Mouse (Mus musculus): ENCODE measurements around the gene Rpp38. TPM values are rescaled to one million over a fixed set of nuclear protein-coding genes. Genes with fewer than 3 reads are reported as not detected.

Gene Rpp38
- 11.3 TPM for polyA plus RNA-seq (2012; fragmentation: generic; extraction: Trizol)

DNA sequence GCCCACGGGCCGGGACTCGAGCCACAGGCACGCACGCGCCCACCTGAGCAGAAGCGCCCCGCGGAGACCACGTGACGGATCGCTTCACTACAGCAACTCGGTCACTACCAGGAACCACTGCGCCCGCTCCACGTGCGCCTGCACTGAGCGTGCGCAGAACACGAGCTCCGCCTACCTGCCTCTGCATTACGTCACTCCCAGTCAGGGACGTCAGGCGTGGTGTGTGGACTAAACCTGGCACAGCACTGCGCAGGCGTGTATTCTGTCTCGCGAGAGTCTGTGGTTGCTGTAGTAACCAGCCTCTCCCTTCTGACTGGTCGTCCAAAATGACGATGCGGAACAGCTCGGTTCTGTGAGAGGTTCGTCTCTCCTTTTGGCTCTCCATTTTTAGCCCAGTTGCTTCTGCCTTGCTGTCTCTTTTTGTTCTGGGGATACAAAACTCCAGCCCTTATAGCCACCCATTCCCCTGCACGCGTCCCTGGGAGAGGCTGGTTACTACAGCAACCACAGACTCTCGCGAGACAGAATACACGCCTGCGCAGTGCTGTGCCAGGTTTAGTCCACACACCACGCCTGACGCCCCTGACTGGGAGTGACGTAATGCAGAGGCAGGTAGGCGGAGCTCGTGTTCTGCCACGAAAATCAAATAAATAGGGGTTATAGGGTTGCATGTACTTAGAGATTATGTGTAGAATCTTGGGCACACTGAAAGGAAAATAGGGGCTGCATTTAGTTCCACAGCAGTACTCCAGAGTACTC, at the start of gene Rpp38:
Gene Rpp38 (minus strand): TSS at position 160 of the 759 bp plus-strand sequence.
- H3K4me3 ChIP-seq: peak within 1 kb of the TSS; percentile 65
- peaks cover 11% of the 10 kb centered on the region for H3K27me3 ChIP-seq (ENCODE audit: control insufficient read depth, insufficient read depth, insufficient read length)
- peaks cover 25% of the 10 kb centered on the region for H3K36me3 ChIP-seq (ENCODE audit: control insufficient read depth, insufficient read depth)
- peaks cover 26% of the 10 kb centered on the region for H3K79me2 ChIP-seq (ENCODE audit: control insufficient read depth, insufficient read depth)
- H3K4me2 ChIP-seq (ENCODE audit: low read depth): peak within 1 kb of the TSS; percentile 81
- TF ChIP-seq POLR2A (IDR thresholded peaks at IDR 0.05; ENCODE audit: insufficient read length, low read depth) (peak; percentile 93), TCF3 (IDR thresholded peaks at IDR 0.05; ENCODE audit: insufficient read length, low read depth) (peak; percentile 2), SRF (IDR thresholded peaks at IDR 0.05; ENCODE audit: control insufficient read depth, insufficient read length, low read depth) (no peak), CEBPB (IDR thresholded peaks at IDR 0.05; ENCODE audit: insufficient read depth, poor library complexity, severe bottlenecking) (no peak), USF1 (IDR thresholded peaks at IDR 0.05; ENCODE audit: low read depth) (peak; percentile 93), REST (IDR thresholded peaks at IDR 0.05; ENCODE audit: insufficient read depth, insufficient read length) (no peak), MYOG (IDR thresholded peaks at IDR 0.05; ENCODE audit: control insufficient read depth in 1 of 3, insufficient read depth in 1 of 3, insufficient read length in 2 of 3, low read depth in 2 of 3) (peak in 2 of 3 experiments; percentile 13 to 33), E2F4 (IDR thresholded peaks at IDR 0.05; ENCODE audit: insufficient read depth) (peak; percentile 22), MYOD1 (IDR thresholded peaks at IDR 0.05; ENCODE audit: control insufficient read depth in 1 of 3, insufficient read length in 2 of 3, low read depth in 2 of 3) (peak in 1 of 3 experiments; percentile 9), MAX (IDR thresholded peaks at IDR 0.05; ENCODE audit: low read depth) (peak; percentile 73), TCF12 (IDR thresholded peaks at IDR 0.05; ENCODE audit: insufficient read depth, poor library complexity, severe bottlenecking) (no peak), POLR2AphosphoS2 (IDR thresholded peaks at IDR 0.05; ENCODE audit: insufficient read length, low read depth) (peak; percentile 95)
- peak within 1 kb of the TSS; percentile 65 for H3ac ChIP-seq (ENCODE audit: control insufficient read depth, insufficient read length)

GRCm38 (mm10) chr2:3365127-3365526, 32.7 kb upstream of the Rpp38 start:
- Histone ChIP-seq H3K27me3 (ENCODE audit: control insufficient read depth, insufficient read depth, insufficient read length) (peaks cover 40% of the 10 kb centered on the region), H3K4me2 (ENCODE audit: low read depth) (no peak overlapping the region), H3K79me2 (ENCODE audit: control insufficient read depth, insufficient read depth) (no peaks in the 10 kb centered on the region), H3ac (ENCODE audit: control insufficient read depth, insufficient read length) (no peak overlapping the region), H3K4me3 (no peak overlapping the region), H3K36me3 (ENCODE audit: control insufficient read depth, insufficient read depth) (no peaks in the 10 kb centered on the region)
- TF ChIP-seq POLR2AphosphoS2 (IDR thresholded peaks at IDR 0.05; ENCODE audit: insufficient read length, low read depth) (no peak), SRF (IDR thresholded peaks at IDR 0.05; ENCODE audit: control insufficient read depth, insufficient read length, low read depth) (no peak), REST (IDR thresholded peaks at IDR 0.05; ENCODE audit: insufficient read depth, insufficient read length) (no peak), MYOG (IDR thresholded peaks at IDR 0.05; ENCODE audit: control insufficient read depth in 1 of 3, insufficient read depth in 1 of 3, insufficient read length in 2 of 3, low read depth in 2 of 3) (no peak), CEBPB (IDR thresholded peaks at IDR 0.05; ENCODE audit: insufficient read depth, poor library complexity, severe bottlenecking) (no peak), POLR2A (IDR thresholded peaks at IDR 0.05; ENCODE audit: insufficient read length, low read depth) (no peak)

DNA sequence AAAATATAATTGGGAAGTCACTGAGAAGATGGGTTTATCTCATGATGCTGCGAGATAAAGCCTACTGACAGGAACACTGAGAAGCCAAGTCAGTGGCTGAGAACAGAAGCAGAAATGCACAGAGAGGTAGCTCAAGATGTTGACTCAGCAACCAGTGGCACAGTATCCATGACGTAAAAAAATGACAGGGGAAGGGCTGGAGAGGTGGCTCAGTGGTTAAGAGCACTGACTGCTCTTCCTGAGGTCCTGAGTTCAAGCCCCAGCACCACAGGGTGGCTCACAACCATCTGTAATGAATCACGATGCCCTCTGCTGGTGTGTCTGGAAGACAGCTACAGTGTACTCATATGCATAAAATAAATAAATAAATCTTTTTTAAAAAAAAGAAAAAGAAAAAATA, 28.6 kb upstream of the Rpp38 start:
- peaks cover 36% of the 10 kb centered on the region for H3K27me3 ChIP-seq (ENCODE audit: control insufficient read depth, insufficient read depth, insufficient read length)
- H3K79me2 ChIP-seq (ENCODE audit: control insufficient read depth, insufficient read depth): no peaks in the 10 kb centered on the region
- no peak overlapping the region for H3K4me3 ChIP-seq
- TF ChIP-seq POLR2AphosphoS2 (IDR thresholded peaks at IDR 0.05; ENCODE audit: insufficient read length, low read depth): no peak
- no peak for TF ChIP-seq USF1 (IDR thresholded peaks at IDR 0.05; ENCODE audit: low read depth)
- TF ChIP-seq MYOG (IDR thresholded peaks at IDR 0.05; ENCODE audit: control insufficient read depth in 1 of 3, insufficient read depth in 1 of 3, insufficient read length in 2 of 3, low read depth in 2 of 3): no peak
- no peak for TF ChIP-seq MAX (IDR thresholded peaks at IDR 0.05; ENCODE audit: low read depth)
- H3ac ChIP-seq (ENCODE audit: control insufficient read depth, insufficient read length): no peak overlapping the region
- H3K4me2 ChIP-seq (ENCODE audit: low read depth): no peak overlapping the region
- H3K36me3 ChIP-seq (ENCODE audit: control insufficient read depth, insufficient read depth): no peaks in the 10 kb centered on the region

DNA sequence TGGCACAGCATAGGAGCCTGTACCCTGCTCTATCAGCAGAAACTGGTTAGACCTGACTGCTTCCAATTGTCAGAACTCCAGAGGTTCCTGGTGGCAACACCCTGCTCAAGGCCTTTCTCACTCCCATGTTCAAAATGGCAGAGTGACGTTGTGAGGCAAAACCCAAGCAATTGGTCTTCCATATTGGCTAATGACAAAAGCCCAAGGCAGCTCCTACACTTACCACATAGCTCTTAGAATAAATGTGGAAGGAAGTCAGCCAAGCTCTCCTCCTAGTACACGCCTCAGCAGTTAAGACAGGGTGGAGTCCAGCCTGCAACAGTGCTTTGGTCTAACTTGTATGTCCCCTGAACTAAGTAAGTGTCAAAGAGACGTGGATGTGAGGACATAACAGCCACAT, 25.4 kb upstream of the Rpp38 start:
- Histone ChIP-seq H3K36me3 (ENCODE audit: control insufficient read depth, insufficient read depth) (no peaks in the 10 kb centered on the region), H3K4me2 (ENCODE audit: low read depth) (no peak overlapping the region)
- TF ChIP-seq TCF3 (IDR thresholded peaks at IDR 0.05; ENCODE audit: insufficient read length, low read depth) (no peak), E2F4 (IDR thresholded peaks at IDR 0.05; ENCODE audit: insufficient read depth) (no peak)

GRCm38 (mm10) chr2:3356311-3356710, 23.9 kb upstream of the Rpp38 start:
- Histone ChIP-seq H3K36me3 (ENCODE audit: control insufficient read depth, insufficient read depth) (no peaks in the 10 kb centered on the region), H3K4me2 (ENCODE audit: low read depth) (no peak overlapping the region), H3K79me2 (ENCODE audit: control insufficient read depth, insufficient read depth) (no peaks in the 10 kb centered on the region), H3K4me3 (no peak overlapping the region), H3ac (ENCODE audit: control insufficient read depth, insufficient read length) (no peak overlapping the region), H3K27me3 (ENCODE audit: control insufficient read depth, insufficient read depth, insufficient read length) (peaks cover 23% of the 10 kb centered on the region)
- TF ChIP-seq USF1 (IDR thresholded peaks at IDR 0.05; ENCODE audit: low read depth): no peak
- no peak for TF ChIP-seq CEBPB (IDR thresholded peaks at IDR 0.05; ENCODE audit: insufficient read depth, poor library complexity, severe bottlenecking)
- no peak for TF ChIP-seq MAX (IDR thresholded peaks at IDR 0.05; ENCODE audit: low read depth)
- TF ChIP-seq MYOD1 (IDR thresholded peaks at IDR 0.05; ENCODE audit: control insufficient read depth in 1 of 3, insufficient read length in 2 of 3, low read depth in 2 of 3): no peak
- no peak for TF ChIP-seq REST (IDR thresholded peaks at IDR 0.05; ENCODE audit: insufficient read depth, insufficient read length)
- no peak for TF ChIP-seq MYOG (IDR thresholded peaks at IDR 0.05; ENCODE audit: control insufficient read depth in 1 of 3, insufficient read depth in 1 of 3, insufficient read length in 2 of 3, low read depth in 2 of 3)
- no peak for TF ChIP-seq TCF12 (IDR thresholded peaks at IDR 0.05; ENCODE audit: insufficient read depth, poor library complexity, severe bottlenecking)
- TF ChIP-seq POLR2A (IDR thresholded peaks at IDR 0.05; ENCODE audit: insufficient read length, low read depth): no peak
- TF ChIP-seq E2F4 (IDR thresholded peaks at IDR 0.05; ENCODE audit: insufficient read depth): no peak
- TF ChIP-seq TCF3 (IDR thresholded peaks at IDR 0.05; ENCODE audit: insufficient read length, low read depth): no peak
- no peak for TF ChIP-seq SRF (IDR thresholded peaks at IDR 0.05; ENCODE audit: control insufficient read depth, insufficient read length, low read depth)
- TF ChIP-seq POLR2AphosphoS2 (IDR thresholded peaks at IDR 0.05; ENCODE audit: insufficient read length, low read depth): no peak

More for the DNA sequence above, 25.4 kb upstream of the Rpp38 start:
- no peak overlapping the region for H3ac ChIP-seq (ENCODE audit: control insufficient read depth, insufficient read length)
- H3K79me2 ChIP-seq (ENCODE audit: control insufficient read depth, insufficient read depth): no peaks in the 10 kb centered on the region
- H3K27me3 ChIP-seq (ENCODE audit: control insufficient read depth, insufficient read depth, insufficient read length): peaks cover 26% of the 10 kb centered on the region
- H3K4me3 ChIP-seq: no peak overlapping the region

Measured in myocyte (in vitro differentiated cells).